Mouse (Mus musculus) limb, embryonic 14.5 days (tissue): ENCODE results near the gene Cnot6. TPM values are rescaled to one million over a fixed set of nuclear protein-coding genes. Genes with fewer than 3 reads are reported as not detected.
A peak's percentile ranks its signal among the peaks of the same experiment; 100 is the strongest.

Source experiments
- ATAC-seq: fragments of 200-750 bp; cut with Nextera tagmentation; 2 replicates; pipeline ENCODE4 v1.8.0; 2017; ENCODE audit warnings: low read depth, moderate number of reproducible peaks, moderate TSS enrichment; ENCODE audit not compliant: low FRiP score
- DNase-seq: peaks from one replicate; pipeline ENCODE4 v3.0.0-alpha.2; 2015; ENCODE audit warnings: low spot score
- H3K27ac ChIP-seq: fragments of 300-500 bp; sonication (generic); replicated peaks from 2 replicates; pipeline ENCODE4 v1.5.1; 2014; ENCODE audit warnings: low read depth, mild to moderate bottlenecking, low read length, moderate library complexity, mixed read lengths
- H3K27me3 ChIP-seq: fragments of 300-500 bp; sonication (generic); 2 replicates; pipeline ENCODE4 v1.6.1; 2014; ENCODE audit warnings: low read length, mixed read lengths; ENCODE audit not compliant: control insufficient read depth, insufficient read depth
- H3K36me3 ChIP-seq: fragments of 300-500 bp; sonication (generic); 2 replicates; pipeline ENCODE4 v1.6.1; 2014; ENCODE audit warnings: mild to moderate bottlenecking, low read length, moderate library complexity, mixed read lengths; ENCODE audit not compliant: control insufficient read depth, insufficient read depth
- H3K4me1 ChIP-seq: fragments of 300-500 bp; sonication (generic); 2 replicates; pipeline ENCODE4 v1.6.1; 2014; ENCODE audit warnings: antibody characterized with exemption, low read length, mixed read lengths; ENCODE audit not compliant: control insufficient read depth, insufficient read depth
- H3K4me2 ChIP-seq: fragments of 300-500 bp; sonication (generic); replicated peaks from 2 replicates; pipeline ENCODE4 v1.6.1; 2014; ENCODE audit warnings: low read depth, mild to moderate bottlenecking, low read length, moderate library complexity; ENCODE audit not compliant: severe bottlenecking
- H3K4me3 ChIP-seq: fragments of 300-500 bp; sonication (generic); replicated peaks from 2 replicates; pipeline ENCODE4 v1.5.1; 2014; ENCODE audit warnings: low read length
- H3K9ac ChIP-seq: fragments of 300-500 bp; sonication (generic); 2 replicates; pipeline ENCODE4 v1.6.1; 2014; ENCODE audit warnings: mild to moderate bottlenecking, low read depth, low read length, moderate library complexity; ENCODE audit not compliant: severe bottlenecking
- H3K9me3 ChIP-seq: fragments of 300-500 bp; sonication (generic); 2 replicates; pipeline ENCODE4 v1.6.1; 2016; ENCODE audit warnings: low read length; ENCODE audit not compliant: control insufficient read depth
- POLR2A ChIP-seq: fragments of 200-500 bp; IDR thresholded peaks from 2 replicates; pipeline ENCODE4 v1.8.0; 2012; ENCODE audit warnings: inconsistent platforms, mild to moderate bottlenecking, moderate library complexity, borderline replicate concordance; ENCODE audit not compliant: insufficient read depth, insufficient read length; ENCODE audit errors: extremely low read depth
- WGBS: fragments of 180-500 bp; shearing (Covaris S2); extraction: QIAGEN DNeasy Blood & Tissue Kit; methylation state at CpG from one replicate; pipeline ENCODE4 v1.1.7; 2014; 5-methylcytosine and 5-hydroxymethylcytosine counted together
- polyA plus RNA-seq, 2 experiments: library from polyadenylated mRNA; depleted of rRNA in 1 of 2; stranded (reverse) in 1 of 2; unstranded in 1 of 2; fragments of >200 nt; fragmentation: Nextera tagmentation in 1 of 2; extraction: Ambion mirVana in 1 of 2; gene quantifications; 2 replicates each; pipeline versions ENCODE4 v1.2.1 to v1.2.3; 2012 to 2014

Cnot6 gene
- polyA plus RNA-seq, 2 experiments = 59.7 to 65.2 TPM

DNA sequence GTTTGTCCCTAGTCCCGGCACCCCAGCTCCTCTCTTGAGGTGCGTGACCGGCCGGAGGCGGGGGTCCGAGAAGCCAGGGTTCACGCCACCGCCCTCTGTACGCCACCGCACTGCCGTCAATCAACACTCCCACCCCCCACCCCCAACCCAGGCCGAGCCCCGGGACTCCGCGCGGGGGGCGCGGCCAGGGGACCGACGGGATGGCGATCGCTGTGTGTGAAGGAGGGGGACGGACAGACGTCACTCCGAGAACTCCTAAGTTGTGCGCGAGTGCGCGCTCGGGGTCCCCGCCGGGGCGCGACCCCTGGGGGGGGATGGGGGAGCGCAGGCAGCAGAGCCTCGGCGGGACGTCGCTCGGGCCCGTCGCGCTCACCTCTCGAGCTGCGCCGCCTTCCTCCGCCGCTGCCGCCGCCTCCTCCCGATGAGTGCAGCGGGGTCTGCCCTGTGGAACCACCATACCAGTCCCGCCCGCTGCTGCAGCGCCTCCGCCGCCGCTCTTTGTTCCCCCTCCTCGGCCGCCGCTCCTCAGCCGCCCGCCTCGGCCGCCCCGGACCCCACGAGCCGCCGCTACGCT is 455 bp downstream of the Cnot6 start:
- no peaks in the 10 kb centered on the region for H3K9me3 ChIP-seq
- peak overlapping the region; percentile 71 for H3K4me2 ChIP-seq
- H3K4me3 ChIP-seq = peak overlapping the region; percentile 98
- H3K27me3 ChIP-seq = no peaks in the 10 kb centered on the region
- DNase-seq = peak; percentile 36
- peak overlapping the region; percentile 94 for H3K27ac ChIP-seq
- peak; percentile 31 for ATAC-seq
- peaks cover 20% of the 10 kb centered on the region for H3K4me1 ChIP-seq
- no peak for TF ChIP-seq POLR2A
- under 1% methylated on average over 52 of the region's 70 CpGs for WGBS
- H3K36me3 ChIP-seq = peaks cover 3% of the 10 kb centered on the region; the same call in 1 of the 2 replicates
- H3K9ac ChIP-seq = peak overlapping the region; percentile 98

GRCm38 (mm10) chr11:49710664-49711063 is 1.9 kb downstream of the Cnot6 start:
- no peaks in the 10 kb centered on the region for H3K9me3 ChIP-seq
- no peak for TF ChIP-seq POLR2A
- peak overlapping the region; percentile 98 for H3K4me3 ChIP-seq
- no peak overlapping the region; the same call in 1 of the 2 replicates for H3K9ac ChIP-seq
- peak overlapping the region; percentile 71 for H3K4me2 ChIP-seq
- ATAC-seq = no peak
- H3K4me1 ChIP-seq = peaks cover 20% of the 10 kb centered on the region
- no peak overlapping the region for H3K27ac ChIP-seq
- 67% methylated on average over 2 of the region's 2 CpGs for WGBS
- DNase-seq = no peak
- peaks cover 12% of the 10 kb centered on the region for H3K36me3 ChIP-seq
- H3K27me3 ChIP-seq = no peaks in the 10 kb centered on the region

DNA sequence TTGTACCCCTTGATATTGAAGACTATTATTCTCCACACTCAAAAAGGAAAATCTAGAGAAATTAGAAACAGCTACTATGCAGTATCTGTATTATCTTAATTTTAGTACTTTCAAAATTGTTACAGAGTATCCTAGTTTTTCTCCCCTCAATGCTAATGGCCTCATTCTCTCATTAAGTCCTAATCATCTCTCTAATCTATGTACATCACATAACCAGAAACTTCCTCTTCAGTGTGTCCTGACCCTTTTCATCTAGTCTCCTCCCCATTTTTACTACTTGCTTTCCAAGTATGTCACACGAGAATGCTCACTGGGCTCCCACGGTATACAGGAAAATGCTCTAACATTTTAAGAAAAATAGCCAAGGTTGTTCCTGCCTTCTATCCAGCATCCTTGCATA is 4.7 kb downstream of the Cnot6 start:
- Histone ChIP-seq H3K36me3 (peaks cover 21% of the 10 kb centered on the region), H3K4me3 (no peak overlapping the region)
- TF ChIP-seq POLR2A = no peak

DNA sequence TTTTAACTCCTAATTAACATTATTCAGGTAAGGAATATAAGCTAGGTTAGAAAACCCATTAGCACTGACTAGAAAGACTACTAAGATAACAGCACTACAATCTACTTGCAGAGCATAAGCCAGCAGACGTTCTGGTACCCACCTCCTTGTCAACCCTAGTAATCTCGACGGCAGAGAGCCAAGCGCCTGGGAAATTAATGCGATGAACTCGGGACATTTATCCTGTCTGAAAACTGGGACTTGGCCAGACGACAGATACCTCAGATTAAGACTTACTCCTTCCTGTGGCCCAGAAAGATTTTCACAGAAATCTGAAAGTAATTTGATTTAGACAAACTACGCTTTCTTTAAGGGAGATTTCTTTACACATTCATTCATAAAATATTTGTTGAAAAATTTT is 7.7 kb downstream of the Cnot6 start:
- peaks cover 3% of the 10 kb centered on the region; the same call in 1 of the 2 replicates for H3K4me1 ChIP-seq
- no peak for DNase-seq
- H3K36me3 ChIP-seq = peaks cover 43% of the 10 kb centered on the region
- TF ChIP-seq POLR2A = no peak
- H3K4me3 ChIP-seq = no peak overlapping the region
- H3K4me2 ChIP-seq = no peak overlapping the region
- no peak overlapping the region for H3K27ac ChIP-seq
- no peak for ATAC-seq
- no peaks in the 10 kb centered on the region for H3K27me3 ChIP-seq
- WGBS = 86% methylated on average over 8 of the region's 8 CpGs
- H3K9ac ChIP-seq = no peak overlapping the region
- no peaks in the 10 kb centered on the region for H3K9me3 ChIP-seq

More for the DNA sequence above, 4.7 kb downstream of the Cnot6 start:
- peaks cover 14% of the 10 kb centered on the region for H3K4me1 ChIP-seq
- no peaks in the 10 kb centered on the region for H3K27me3 ChIP-seq
- ATAC-seq = no peak
- H3K9me3 ChIP-seq = no peaks in the 10 kb centered on the region
- WGBS = 92% methylated on average over 2 of the region's 2 CpGs
- H3K9ac ChIP-seq = no peak overlapping the region
- no peak for DNase-seq
- H3K4me2 ChIP-seq = no peak overlapping the region
- H3K27ac ChIP-seq = no peak overlapping the region

DNA sequence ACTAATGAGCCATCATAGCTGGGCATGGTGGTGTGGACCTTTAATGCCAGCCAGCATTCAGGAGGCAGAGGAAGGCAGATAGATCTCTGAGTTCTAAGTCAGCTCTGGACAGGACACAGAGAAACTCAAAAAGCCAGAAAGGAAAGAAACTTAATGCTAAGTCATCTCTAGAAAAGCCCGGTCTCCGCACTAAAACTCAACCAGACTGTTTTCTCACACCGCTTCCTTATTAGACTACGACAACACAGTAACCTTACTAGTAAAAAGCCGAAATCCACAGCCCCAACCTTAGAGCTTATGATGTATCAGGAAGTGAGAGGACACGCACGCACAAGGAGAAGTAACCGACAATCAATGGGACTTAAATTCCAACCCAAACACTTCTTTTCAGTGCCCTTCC is 10.5 kb downstream of the Cnot6 start:
- no peaks in the 10 kb centered on the region for H3K4me1 ChIP-seq
- H3K27ac ChIP-seq = no peak overlapping the region
- 99% methylated on average over 8 of the region's 8 CpGs for WGBS
- no peaks in the 10 kb centered on the region for H3K27me3 ChIP-seq
- no peak overlapping the region for H3K9ac ChIP-seq
- no peaks in the 10 kb centered on the region for H3K9me3 ChIP-seq
- DNase-seq = no peak
- H3K4me2 ChIP-seq = no peak overlapping the region
- H3K4me3 ChIP-seq = no peak overlapping the region
- no peak for ATAC-seq
- H3K36me3 ChIP-seq = peaks cover 53% of the 10 kb centered on the region
- no peak for TF ChIP-seq POLR2A
